Comparison of ENCODE assay signal across 8 mouse cellular contexts in genomic region chr8:125066913-125067595, GRCm38 (mm10). TPM values are rescaled to one million over a fixed set of nuclear protein-coding genes. Genes with fewer than 3 reads are reported as not detected.
DNase-seq lines count a peak whose midpoint lies in the region; ATAC-seq and TF ChIP-seq lines count a peak whose summit lies in the region.

No protein-coding gene starts in this region.

- no peak for TF ChIP-seq POLR2A in thymus, adult 2 months (IDR thresholded peaks at IDR 0.05; ENCODE audit: control insufficient read depth, extremely low read depth, insufficient read depth, low read length, poor library complexity)

- H3K9ac ChIP-seq in forebrain, embryonic 16.5 days (replicated peaks; ENCODE audit: low read depth, low read length): no peak overlapping the region
- no peak overlapping the region for H3K9ac ChIP-seq in liver, embryonic 16.5 days (ENCODE audit: low read depth, low read length)
- H3K9ac ChIP-seq in neural tube, embryonic 12.5 days: no peak overlapping the region

- peak; percentile 67 for DNase-seq in ES-CJ7 (ENCODE audit: low read depth, low spot score)
- peak; percentile 27 for DNase-seq in c-Kit-positive CD71-positive TER-119-negative erythroid progenitor cells, embryonic 14.5 days (ENCODE audit: low read depth)
- DNase-seq in heart, postnatal 25 days (ENCODE audit: low spot score): peak; percentile 69
- peak; percentile 86 for DNase-seq in layer of hippocampus, adult 11-12 months (ENCODE audit: low spot score)
- DNase-seq in thymus, adult 2 months: peak; percentile 71

- H3K4me2 ChIP-seq in forebrain, embryonic 16.5 days (ENCODE audit: low read length): no peak overlapping the region
- peak overlapping the region; percentile 24; the same call in 1 of the 2 replicates for H3K4me2 ChIP-seq in liver, embryonic 16.5 days (ENCODE audit: low read depth, low read length)
- 0 out of 2 replicates have a peak overlapping the region, but pooled peaks have one; percentile 20 for H3K4me2 ChIP-seq in neural tube, embryonic 12.5 days (replicated peaks)

- intact Hi-C loops in heart, postnatal 25 days (cut with DNase I): loop anchor here (1.0 to 5.0 kb wide), 4 partner anchors 17 to 500 kb away; partner anchors contain the start of gene Sipa1l2

- no peaks in the 10 kb centered on the region for H3K27me3 ChIP-seq in forebrain, embryonic 16.5 days (replicated peaks; ENCODE audit: control insufficient read depth, insufficient read depth, low read length)
- H3K27me3 ChIP-seq in liver, embryonic 16.5 days (ENCODE audit: control insufficient read depth, insufficient read depth, low read depth, low read length): no peaks in the 10 kb centered on the region
- no peaks in the 10 kb centered on the region for H3K27me3 ChIP-seq in neural tube, embryonic 12.5 days (replicated peaks)
- H3K27me3 ChIP-seq in thymus, adult 2 months (ENCODE audit: control insufficient read depth, insufficient read depth, low read length): no peaks in the 10 kb centered on the region

- H3K4me1 ChIP-seq in forebrain, embryonic 16.5 days (replicated peaks; ENCODE audit: control insufficient read depth, insufficient read depth, low read length): peaks cover 8% of the 10 kb centered on the region; the same call in 1 of the 2 replicates
- no peaks in the 10 kb centered on the region for H3K4me1 ChIP-seq in liver, embryonic 16.5 days (ENCODE audit: control insufficient read depth, low read depth, low read length)
- H3K4me1 ChIP-seq in neural tube, embryonic 12.5 days: no peaks in the 10 kb centered on the region
- H3K4me1 ChIP-seq in thymus, adult 2 months (replicated peaks; ENCODE audit: control insufficient read depth, insufficient read depth, low read length): peaks cover 18% of the 10 kb centered on the region

- no peaks in the 10 kb centered on the region for H3K36me3 ChIP-seq in forebrain, embryonic 16.5 days (ENCODE audit: control insufficient read depth, insufficient read depth)
- H3K36me3 ChIP-seq in liver, embryonic 16.5 days (ENCODE audit: control insufficient read depth, insufficient read depth): no peaks in the 10 kb centered on the region
- H3K36me3 ChIP-seq in neural tube, embryonic 12.5 days: no peaks in the 10 kb centered on the region
- no peaks in the 10 kb centered on the region for H3K36me3 ChIP-seq in thymus, adult 2 months (ENCODE audit: control insufficient read depth, insufficient read depth, low read length)

- peak overlapping the region; percentile 63 for H3K27ac ChIP-seq in forebrain, embryonic 16.5 days (ENCODE audit: low read length)
- H3K27ac ChIP-seq in liver, embryonic 16.5 days (ENCODE audit: low read length): peak overlapping the region; percentile 18; the same call in 1 of the 2 replicates
- H3K27ac ChIP-seq in neural tube, embryonic 12.5 days: no peak overlapping the region
- peak overlapping the region; percentile 91 for H3K27ac ChIP-seq in thymus, adult 2 months (ENCODE audit: control insufficient read depth, insufficient read depth, low read length)

- H3K9me3 ChIP-seq in forebrain, embryonic 16.5 days (ENCODE audit: control insufficient read depth, low read length): no peaks in the 10 kb centered on the region
- H3K9me3 ChIP-seq in liver, embryonic 16.5 days (replicated peaks; ENCODE audit: control insufficient read depth, low read length): no peaks in the 10 kb centered on the region
- H3K9me3 ChIP-seq in neural tube, embryonic 12.5 days: no peaks in the 10 kb centered on the region

- WGBS in forebrain, embryonic 16.5 days: 25% methylated on average over 12 of the region's 12 CpGs
- 8% methylated on average over 12 of the region's 12 CpGs for WGBS in liver, embryonic 16.5 days (ENCODE audit: insufficient replicate concordance)
- WGBS in neural tube, embryonic 12.5 days: 45% methylated on average over 12 of the region's 12 CpGs
- 4% methylated on average over 12 of the region's 12 CpGs for WGBS in thymus, adult 2 months

- ATAC-seq in forebrain, embryonic 16.5 days: peak; percentile 71
- peak; percentile 43 for ATAC-seq in liver, embryonic 16.5 days (ENCODE audit: low read depth)
- ATAC-seq in neural tube, embryonic 12.5 days (ENCODE audit: low FRiP score, low read depth): no peak

- peak; percentile 51; the same call in 1 of the 2 replicates for TF ChIP-seq CTCF in thymus, adult 2 months (IDR thresholded peaks at IDR 0.05; ENCODE audit: borderline replicate concordance, control insufficient read depth, extremely low read depth, insufficient read depth, low read length, poor library complexity)

- no peak overlapping the region for H3K4me3 ChIP-seq in forebrain, embryonic 16.5 days (replicated peaks; ENCODE audit: low read length)
- no peak overlapping the region for H3K4me3 ChIP-seq in liver, embryonic 16.5 days (ENCODE audit: low read depth, low read length)
- H3K4me3 ChIP-seq in neural tube, embryonic 12.5 days: no peak overlapping the region
- H3K4me3 ChIP-seq in thymus, adult 2 months (ENCODE audit: control insufficient read depth, insufficient read depth, low read length): peak overlapping the region; percentile 39

RNA-seq across cellular contexts. Expression of gene Disc1, which starts 13.1 kb away (rescaled TPM):
- polyA plus RNA-seq in forebrain, embryonic 16.5 days (2015; fragmentation: Nextera tagmentation; extraction: Ambion mirVana): 1.0 and 1.1 TPM in 2 replicates
- total RNA-seq in heart, postnatal 25 days (2021): 1 to 10 TPM; 1.7 to 3.0 TPM
- 0.20 and 0.30 TPM in 2 replicates for polyA plus RNA-seq in liver, embryonic 16.5 days (2015; fragmentation: Nextera tagmentation; extraction: Ambion mirVana)
- 1.7 and 1.8 TPM in 2 replicates for polyA plus RNA-seq in neural tube, embryonic 12.5 days (2016; fragmentation: Nextera tagmentation; extraction: Ambion mirVana)
- 0.64 and 0.74 TPM in 2 replicates for polyA plus RNA-seq in thymus, adult 2 months (2012; rRNA removed)

RNA-seq across cellular contexts. Expression of gene Tsnax, which starts 54.3 kb away (rescaled TPM):
- 158 and 162 TPM in 2 replicates for polyA plus RNA-seq in forebrain, embryonic 16.5 days (2015; fragmentation: Nextera tagmentation; extraction: Ambion mirVana)
- 10 to 100 TPM; 71.0 to 71.6 TPM for total RNA-seq in heart, postnatal 25 days (2021)
- 34.2 and 35.1 TPM in 2 replicates for polyA plus RNA-seq in liver, embryonic 16.5 days (2015; fragmentation: Nextera tagmentation; extraction: Ambion mirVana)
- 141 and 142 TPM in 2 replicates for polyA plus RNA-seq in neural tube, embryonic 12.5 days (2016; fragmentation: Nextera tagmentation; extraction: Ambion mirVana)
- 54.9 and 60.1 TPM in 2 replicates for polyA plus RNA-seq in thymus, adult 2 months (2012; rRNA removed)

Comparison
In these comparisons a context has a peak if more than half of its experiments do, and no peak if none do; other contexts are left out.
1. DNase-seq: peak in every context shown above with its lines; median percentile 86 in layer of hippocampus, adult 11-12 months; 71 in thymus, adult 2 months; 69 in heart, postnatal 25 days; 67 in ES-CJ7; 27 in c-Kit-positive CD71-positive TER-119-negative erythroid progenitor cells, embryonic 14.5 days.